Mouse (Mus musculus): ENCODE measurements around the gene Ppp4r1.

GRCm38 (mm10) chr17:65799353-65799752, 17.0 kb downstream of the Ppp4r1 start:
- TF ChIP-seq RAD21 (IDR thresholded peaks at IDR 0.05; ENCODE audit: low read depth, low read length) (no peak), MAZ (IDR thresholded peaks at IDR 0.05; ENCODE audit: low read depth, low read length) (no peak)
